Mouse (Mus musculus) neural tube, embryonic 13.5 days (tissue): Measurements from ENCODE around the gene G430095P16Rik. TPM values are rescaled to one million over a fixed set of nuclear protein-coding genes. Genes with fewer than 3 reads are reported as not detected.
A peak's percentile ranks its signal among the peaks of the same experiment; 100 is the strongest.

Experiments used
- ATAC-seq: fragments of 200-750 bp; cut with Nextera tagmentation; 2 replicates; pipeline ENCODE4 v1.8.0; 2017; ENCODE audit warnings: low read depth, mild to moderate bottlenecking, moderate TSS enrichment, moderate library complexity
- H3K27ac ChIP-seq: fragments of 300-500 bp; sonication (generic); replicated peaks from 2 replicates; pipeline ENCODE4 v1.5.1; 2015; ENCODE audit warnings: moderate library complexity, mild to moderate bottlenecking, inconsistent platforms
- H3K27me3 ChIP-seq: fragments of 300-500 bp; sonication (generic); 2 replicates; pipeline ENCODE4 v1.6.1; 2015; ENCODE audit warnings: mild to moderate bottlenecking, inconsistent platforms
- H3K36me3 ChIP-seq: fragments of 300-500 bp; sonication (generic); 2 replicates; pipeline ENCODE4 v1.6.1; 2015; ENCODE audit warnings: mild to moderate bottlenecking, inconsistent platforms
- H3K4me1 ChIP-seq: fragments of 300-500 bp; sonication (generic); replicated peaks from 2 replicates; pipeline ENCODE4 v1.6.1; 2015; ENCODE audit warnings: inconsistent platforms
- H3K4me2 ChIP-seq: fragments of 300-500 bp; sonication (generic); 2 replicates; pipeline ENCODE4 v1.6.1; 2015; ENCODE audit warnings: inconsistent platforms, mild to moderate bottlenecking, moderate library complexity
- H3K4me3 ChIP-seq: fragments of 300-500 bp; sonication (generic); 2 replicates; pipeline ENCODE4 v1.5.1; 2015; ENCODE audit warnings: mild to moderate bottlenecking, inconsistent platforms
- H3K9ac ChIP-seq: fragments of 300-500 bp; sonication (generic); 2 replicates; pipeline ENCODE4 v1.6.1; 2015; ENCODE audit warnings: moderate library complexity, mild to moderate bottlenecking, inconsistent platforms
- H3K9me3 ChIP-seq: fragments of 300-500 bp; sonication (generic); 2 replicates; pipeline ENCODE4 v1.6.1; 2016; ENCODE audit warnings: inconsistent platforms
- WGBS: fragments of 180-500 bp; shearing (Covaris S2); methylation state at CpG from one replicate; pipeline ENCODE4 v1.1.7; 2015; 5-methylcytosine and 5-hydroxymethylcytosine counted together
- polyA plus RNA-seq: library from polyadenylated mRNA; unstranded; fragments of >200 nt; fragmentation: Nextera tagmentation; extraction: Ambion mirVana; gene quantifications from 2 replicates; pipeline ENCODE4 v1.2.1, GENCODE M21; 2015

G430095P16Rik gene
- polyA plus RNA-seq, 1 experiment from 2014 or later, result 2.2 TPM

- 91% methylated on average over 14 of the region's 14 CpGs for WGBS
- Histone ChIP-seq H3K4me2 (no peak overlapping the region), H3K4me3 (no peak overlapping the region), H3K9me3 (no peaks in the 10 kb centered on the region), H3K9ac (no peak overlapping the region), H3K36me3 (peaks cover 65% of the 10 kb centered on the region), H3K27ac (no peak overlapping the region), H3K27me3 (peaks cover 26% of the 10 kb centered on the region), H3K4me1 (0 out of 2 replicates have a peak, but pooled peaks cover 7% of the 10 kb centered on the region)
- ATAC-seq, result no peak
Observed at GRCm38 (mm10) chr8:84697166-84698130, 25.4 kb upstream of the G430095P16Rik start.

- 93% methylated on average over 5 of the region's 5 CpGs for WGBS
- H3K36me3 ChIP-seq, result peaks cover 57% of the 10 kb centered on the region
- H3K27me3 ChIP-seq, result peaks cover 35% of the 10 kb centered on the region
- ATAC-seq, result no peak
- H3K4me1 ChIP-seq, result 0 out of 2 replicates have a peak, but pooled peaks cover 7% of the 10 kb centered on the region
- H3K9ac ChIP-seq, result no peak overlapping the region
- no peak overlapping the region for H3K4me2 ChIP-seq
- H3K9me3 ChIP-seq, result no peaks in the 10 kb centered on the region
- H3K27ac ChIP-seq, result no peak overlapping the region
- H3K4me3 ChIP-seq, result no peak overlapping the region
Observed at GRCm38 (mm10) chr8:84698288-84698687, 24.5 kb upstream of the G430095P16Rik start.

GRCm38 (mm10) chr8:84698929-84699401 is 23.8 kb upstream of the G430095P16Rik start:
- peaks cover 42% of the 10 kb centered on the region for H3K27me3 ChIP-seq
- H3K4me1 ChIP-seq, result peaks cover 12% of the 10 kb centered on the region
- no peak overlapping the region for H3K4me2 ChIP-seq
- peaks cover 51% of the 10 kb centered on the region for H3K36me3 ChIP-seq
- 87% methylated on average over 9 of the region's 9 CpGs for WGBS
- no peak for ATAC-seq
- H3K9me3 ChIP-seq, result no peaks in the 10 kb centered on the region
- H3K27ac ChIP-seq, result peak overlapping the region; percentile 40
- H3K4me3 ChIP-seq, result no peak overlapping the region
- no peak overlapping the region for H3K9ac ChIP-seq

GRCm38 (mm10) chr8:84699861-84700322 is 22.9 kb upstream of the G430095P16Rik start:
- 65% methylated on average over 7 of the region's 7 CpGs for WGBS
- H3K4me1 ChIP-seq, result peaks cover 18% of the 10 kb centered on the region
- no peak for ATAC-seq
- H3K4me2 ChIP-seq, result no peak overlapping the region
- no peak overlapping the region for H3K4me3 ChIP-seq
- H3K27me3 ChIP-seq, result peaks cover 51% of the 10 kb centered on the region
- H3K36me3 ChIP-seq, result peaks cover 47% of the 10 kb centered on the region
- peak overlapping the region; percentile 53 for H3K27ac ChIP-seq
- H3K9me3 ChIP-seq, result no peaks in the 10 kb centered on the region
- H3K9ac ChIP-seq, result no peak overlapping the region

DNA sequence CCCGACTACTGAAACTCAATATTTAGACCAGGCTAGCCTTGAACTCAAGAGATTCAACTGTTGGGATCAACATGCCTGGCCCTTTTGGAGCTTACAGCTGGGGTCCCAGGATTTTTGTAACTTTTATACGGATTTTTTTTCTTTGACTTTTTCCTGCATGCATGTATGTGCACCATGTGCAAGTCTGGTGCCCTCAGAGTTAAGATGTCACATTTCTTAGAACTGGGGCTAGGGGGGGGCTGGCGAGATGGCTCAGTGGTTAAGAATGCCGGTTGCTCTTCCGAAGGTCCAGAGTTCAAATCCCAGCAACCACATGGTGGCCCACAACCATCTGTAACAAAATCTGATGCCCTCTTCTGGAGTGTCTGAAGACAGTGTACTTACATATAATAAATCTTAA is 22.3 kb upstream of the G430095P16Rik start:
- Histone ChIP-seq H3K9me3 (no peaks in the 10 kb centered on the region), H3K27ac (peak overlapping the region; percentile 53), H3K4me2 (no peak overlapping the region), H3K4me1 (peaks cover 24% of the 10 kb centered on the region), H3K27me3 (peaks cover 57% of the 10 kb centered on the region), H3K4me3 (no peak overlapping the region), H3K9ac (no peak overlapping the region), H3K36me3 (peaks cover 41% of the 10 kb centered on the region)
- 86% methylated on average over 5 of the region's 5 CpGs for WGBS
- ATAC-seq, result no peak

GRCm38 (mm10) chr8:84700941-84701911 is 21.6 kb upstream of the G430095P16Rik start, which contains the start of gene Lyl1:
Lyl1 (plus strand) TSS chr8:84701457.
- peak within 1 kb of the TSS; percentile 38 for H3K9ac ChIP-seq
- peak within 1 kb of the TSS; percentile 53 for H3K4me2 ChIP-seq
- WGBS, result 12% methylated on average over 34 of the region's 34 CpGs
- H3K9me3 ChIP-seq, result no peaks in the 10 kb centered on the region
- no peak for ATAC-seq
- peaks cover 38% of the 10 kb centered on the region for H3K36me3 ChIP-seq
- H3K4me1 ChIP-seq, result peaks cover 28% of the 10 kb centered on the region
- peak within 1 kb of the TSS; percentile 14 for H3K4me3 ChIP-seq
- peaks cover 60% of the 10 kb centered on the region for H3K27me3 ChIP-seq
- peak within 1 kb of the TSS; percentile 53 for H3K27ac ChIP-seq

DNA sequence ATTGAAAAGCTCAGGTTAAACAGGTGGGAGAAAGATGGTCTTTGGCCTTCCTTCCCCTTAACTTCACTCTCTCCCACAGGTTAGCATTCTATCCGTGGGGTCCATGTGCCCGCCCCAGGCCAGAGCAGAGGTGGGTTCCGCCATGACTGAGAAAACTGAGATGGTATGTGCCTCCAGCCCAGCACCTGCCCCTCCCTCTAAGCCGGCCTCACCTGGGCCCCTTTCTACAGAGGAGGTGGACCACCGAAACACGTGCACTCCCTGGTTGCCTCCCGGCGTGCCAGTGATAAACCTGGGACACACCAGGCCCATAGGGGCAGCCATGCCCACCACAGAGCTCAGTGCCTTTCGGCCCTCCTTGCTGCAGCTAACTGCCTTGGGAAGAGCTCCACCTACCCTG is 20.2 kb upstream of the G430095P16Rik start:
- WGBS, result 78% methylated on average over 9 of the region's 9 CpGs
- Histone ChIP-seq H3K27ac (no peak overlapping the region), H3K4me3 (peak overlapping the region; percentile 14), H3K9me3 (no peaks in the 10 kb centered on the region), H3K36me3 (peaks cover 25% of the 10 kb centered on the region), H3K9ac (peak overlapping the region; percentile 38; the same call in 1 of the 2 replicates), H3K27me3 (peaks cover 72% of the 10 kb centered on the region), H3K4me1 (peaks cover 40% of the 10 kb centered on the region), H3K4me2 (peak overlapping the region; percentile 53)
- no peak for ATAC-seq

- Histone ChIP-seq H3K27me3 (peaks cover 76% of the 10 kb centered on the region), H3K4me3 (peak overlapping the region; percentile 29; the same call in 1 of the 2 replicates), H3K36me3 (peaks cover 20% of the 10 kb centered on the region), H3K27ac (no peak overlapping the region), H3K4me1 (peaks cover 44% of the 10 kb centered on the region), H3K4me2 (peak overlapping the region; percentile 53), H3K9me3 (no peaks in the 10 kb centered on the region), H3K9ac (0 out of 2 replicates have a peak overlapping the region, but pooled peaks have one; percentile 26)
- ATAC-seq, result no peak
- 85% methylated on average over 6 of the region's 6 CpGs for WGBS
Observed at GRCm38 (mm10) chr8:84702963-84703465, 19.8 kb upstream of the G430095P16Rik start.

DNA sequence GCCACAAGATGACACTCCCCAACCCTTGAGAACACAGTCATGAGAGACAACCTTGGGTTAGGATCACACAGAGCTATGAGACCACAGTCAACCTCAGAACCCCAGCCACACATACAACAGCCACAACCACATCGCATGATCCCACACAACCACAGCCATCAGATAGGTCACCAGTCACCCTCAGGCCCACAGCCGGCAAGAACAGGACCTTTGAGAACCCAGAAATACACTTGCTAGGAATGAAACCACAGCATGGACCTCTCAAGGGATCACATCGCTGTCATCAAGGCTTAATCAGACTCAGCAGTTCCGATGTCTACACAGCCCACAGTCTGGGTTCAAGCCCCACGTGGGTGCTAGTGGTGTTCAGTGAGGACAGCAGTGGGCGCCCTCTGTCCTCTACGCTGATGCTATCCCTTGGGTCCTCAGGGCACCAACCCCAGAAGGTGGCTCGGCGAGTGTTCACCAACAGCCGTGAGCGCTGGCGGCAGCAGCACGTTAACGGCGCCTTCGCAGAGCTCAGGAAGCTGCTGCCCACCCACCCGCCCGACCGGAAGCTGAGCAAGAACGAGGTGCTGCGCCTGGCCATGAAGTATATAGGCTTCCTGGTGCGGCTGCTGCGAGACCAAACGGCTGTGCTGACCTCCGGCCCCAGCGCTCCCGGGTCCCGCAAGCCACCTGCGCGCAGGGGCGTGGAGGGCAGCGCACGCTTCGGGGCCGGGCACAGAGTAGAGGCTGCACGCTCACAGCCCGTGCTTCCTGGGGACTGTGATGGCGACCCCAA is 19.1 kb upstream of the G430095P16Rik start:
- Histone ChIP-seq H3K4me3 (peak overlapping the region; percentile 29), H3K4me1 (peaks cover 50% of the 10 kb centered on the region), H3K27me3 (peaks cover 80% of the 10 kb centered on the region), H3K4me2 (peak overlapping the region; percentile 53), H3K9ac (0 out of 2 replicates have a peak overlapping the region, but pooled peaks have one; percentile 17), H3K27ac (peak overlapping the region; percentile 23), H3K9me3 (no peaks in the 10 kb centered on the region), H3K36me3 (peaks cover 14% of the 10 kb centered on the region)
- ATAC-seq, result no peak
- WGBS, result 10% methylated on average over 38 of the region's 38 CpGs

DNA sequence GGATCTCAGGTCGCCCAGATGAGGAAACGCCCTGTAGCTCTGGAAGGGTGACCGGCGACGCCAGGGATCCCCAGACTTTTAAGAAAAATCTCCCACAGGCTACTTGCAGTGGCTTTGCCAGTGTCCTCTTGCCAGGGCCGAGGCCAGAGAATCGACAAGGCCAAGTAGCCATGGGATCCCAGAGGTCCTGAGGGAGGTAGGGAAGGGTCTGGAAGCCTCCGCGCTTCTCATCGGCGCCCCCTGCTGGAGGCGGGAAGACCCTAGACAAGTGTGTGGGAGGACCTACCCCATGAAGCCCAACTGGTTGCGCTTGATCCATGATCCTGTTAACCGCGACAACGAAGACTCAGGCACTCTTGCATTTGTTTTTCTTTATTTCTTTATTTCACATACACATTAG is 18.5 kb upstream of the G430095P16Rik start:
- Histone ChIP-seq H3K27ac (peak overlapping the region; percentile 88), H3K9me3 (no peaks in the 10 kb centered on the region), H3K4me2 (peak overlapping the region; percentile 53), H3K4me1 (peaks cover 57% of the 10 kb centered on the region), H3K27me3 (peaks cover 84% of the 10 kb centered on the region), H3K4me3 (peak overlapping the region; percentile 29; the same call in 1 of the 2 replicates), H3K9ac (0 out of 2 replicates have a peak overlapping the region, but pooled peaks have one; percentile 17), H3K36me3 (peaks cover 7% of the 10 kb centered on the region)
- 0 out of 2 replicates have a peak, but pooled peaks have one; percentile 28 for ATAC-seq
- 4% methylated on average over 16 of the region's 16 CpGs for WGBS
